Mouse (Mus musculus): ENCODE measurements around the gene Nrxn1. TPM values are rescaled to one million over a fixed set of nuclear protein-coding genes. Genes with fewer than 3 reads are reported as not detected.
A peak's percentile ranks its signal among the peaks of the same experiment; 100 is the strongest.
"Not testable (repeated sequence)": the region's sequence is repeated elsewhere in the genome, so short reads cannot be mapped to it uniquely, and the experiment has no call there.

Nrxn1 gene
- total RNA-seq, 4 experiments from 2014 or later, result 452 to 476 (median 472) TPM

DNA sequence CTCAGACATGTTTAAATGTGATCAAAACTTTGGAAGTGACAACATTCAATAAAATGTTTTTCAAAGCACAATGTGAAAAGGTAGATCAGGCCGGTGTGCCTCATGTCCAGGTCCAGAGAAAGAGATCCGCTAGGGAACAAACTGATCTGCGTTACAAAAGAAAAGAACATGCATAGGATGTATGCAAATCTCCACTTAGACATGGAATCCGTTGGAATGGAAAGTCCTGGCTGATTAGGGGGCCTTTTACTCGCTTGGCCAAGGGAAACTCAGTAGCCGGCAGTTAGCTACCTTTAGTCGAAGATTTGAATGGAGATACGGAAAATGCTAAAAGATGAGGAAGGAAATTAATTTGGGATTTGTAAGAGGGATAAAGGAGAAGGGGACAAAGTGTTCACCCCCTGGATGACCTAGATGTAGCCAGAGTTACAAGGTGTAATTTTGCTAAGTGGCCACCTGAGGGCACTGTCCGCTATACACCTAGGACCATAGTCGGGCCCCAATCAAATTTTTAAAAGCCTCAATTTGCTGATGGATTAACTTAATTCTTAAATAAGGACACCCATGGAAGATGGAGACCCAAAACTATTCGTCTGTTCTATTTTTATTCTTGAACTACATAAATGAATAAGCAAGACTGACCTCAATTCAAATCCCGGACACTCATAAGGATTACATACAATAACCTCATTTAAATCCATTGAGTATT, 508.9 kb downstream of the Nrxn1 start:
- DNase-seq (ENCODE audit: low spot score in 2 of 2), result no peak

DNA sequence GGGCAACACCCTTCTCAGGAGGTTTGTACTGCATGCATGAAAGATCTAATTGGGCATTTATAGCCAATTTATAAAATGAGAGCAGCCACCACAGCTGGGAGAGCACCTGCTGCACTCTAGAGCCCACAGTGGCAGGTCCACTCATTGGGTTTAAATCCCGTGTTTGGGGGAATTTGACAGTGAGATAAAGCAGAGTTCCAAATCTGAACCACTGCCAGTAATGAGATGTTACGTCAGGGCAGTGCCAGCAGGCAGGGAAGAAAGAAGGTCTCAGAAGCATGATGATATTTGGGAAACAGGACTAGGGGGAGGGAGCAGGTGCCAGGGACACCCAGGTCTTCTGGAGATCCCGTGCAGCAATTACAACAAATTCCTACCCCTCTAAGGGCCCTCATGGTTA, 509.7 kb downstream of the Nrxn1 start:
- DNase-seq (ENCODE audit: low spot score in 2 of 2), result no peak

DNA sequence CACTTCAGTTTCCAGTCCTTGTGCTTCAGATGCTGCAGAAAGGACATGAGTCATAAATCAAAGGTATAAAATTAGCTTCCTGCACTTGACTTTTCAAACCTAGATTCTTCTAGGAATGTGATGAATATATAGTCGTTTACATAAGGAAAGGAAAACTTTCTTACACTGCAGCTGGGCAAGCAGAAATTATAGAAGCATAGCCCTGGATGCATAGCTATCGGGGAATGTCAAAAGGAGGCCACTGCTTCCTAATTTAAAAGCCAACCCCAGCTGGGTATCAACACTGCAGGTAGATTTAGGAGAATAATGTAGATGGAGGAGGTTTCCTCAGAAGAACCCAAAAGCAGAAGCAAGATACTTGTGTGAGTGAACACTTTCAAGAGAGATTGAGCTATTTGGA, 523.0 kb downstream of the Nrxn1 start:
- DNase-seq (ENCODE audit: low spot score in 2 of 2), result no peak

DNA sequence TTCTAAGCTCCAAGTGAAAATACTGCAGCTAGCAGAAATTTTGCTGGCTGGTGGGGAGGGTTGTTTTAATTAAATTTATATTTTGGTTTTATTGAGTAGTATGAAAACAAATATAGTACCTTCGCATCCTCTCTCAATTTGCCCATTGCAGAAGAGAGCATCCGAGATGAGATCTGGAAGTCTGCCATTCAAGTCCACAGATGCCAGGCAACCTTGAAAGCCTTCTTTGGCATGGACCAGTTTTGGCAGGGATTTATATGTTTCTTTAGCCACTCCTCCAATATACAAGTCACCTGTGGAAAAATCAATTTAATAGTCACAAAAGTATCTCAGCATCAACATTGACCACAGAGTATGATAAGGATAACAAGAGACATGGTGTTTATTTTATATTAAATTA, 527.7 kb downstream of the Nrxn1 start:
- DNase-seq (ENCODE audit: low spot score in 2 of 2), result no peak

DNA sequence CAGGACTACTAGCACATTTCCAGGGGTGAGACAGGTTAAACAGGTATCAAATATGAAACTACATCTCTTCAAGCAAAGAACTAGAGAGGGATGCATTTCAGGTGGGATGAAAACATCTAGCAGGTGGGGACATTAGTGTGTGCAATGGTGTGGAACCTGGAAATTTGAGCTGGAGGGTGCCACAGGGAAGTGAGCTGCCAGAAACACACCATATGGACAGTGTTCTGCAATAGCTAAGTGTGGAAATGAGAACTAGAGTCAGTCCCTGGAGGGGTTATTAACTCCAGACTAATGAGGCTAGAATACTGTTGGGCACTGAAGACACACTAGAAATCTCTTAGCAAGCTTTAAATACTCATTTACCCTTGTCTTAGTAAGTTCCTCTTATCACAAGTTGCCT, 536.5 kb downstream of the Nrxn1 start:
- no peak for DNase-seq (ENCODE audit: low spot score in 2 of 2)

DNA sequence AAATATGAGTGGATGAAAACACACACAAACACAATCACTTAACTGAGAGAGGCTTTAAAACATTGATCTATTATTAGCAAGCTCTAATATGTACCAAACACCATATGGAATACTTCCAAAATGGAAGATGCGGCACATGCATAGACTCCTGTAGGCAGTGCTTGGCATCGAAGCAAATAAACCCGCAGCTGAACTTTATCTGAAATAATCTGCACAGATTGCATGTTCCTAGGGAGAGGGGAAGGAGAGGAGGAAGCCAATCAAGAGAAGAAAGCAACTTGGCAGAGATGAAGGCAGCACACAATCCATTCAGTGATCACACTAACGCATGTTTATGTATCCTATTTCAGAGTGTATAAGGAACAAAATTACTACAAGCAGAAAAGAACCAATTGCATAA, 542.5 kb downstream of the Nrxn1 start:
- peak in 1 of 2 experiments; percentile 31 for DNase-seq (ENCODE audit: low spot score in 2 of 2)

DNA sequence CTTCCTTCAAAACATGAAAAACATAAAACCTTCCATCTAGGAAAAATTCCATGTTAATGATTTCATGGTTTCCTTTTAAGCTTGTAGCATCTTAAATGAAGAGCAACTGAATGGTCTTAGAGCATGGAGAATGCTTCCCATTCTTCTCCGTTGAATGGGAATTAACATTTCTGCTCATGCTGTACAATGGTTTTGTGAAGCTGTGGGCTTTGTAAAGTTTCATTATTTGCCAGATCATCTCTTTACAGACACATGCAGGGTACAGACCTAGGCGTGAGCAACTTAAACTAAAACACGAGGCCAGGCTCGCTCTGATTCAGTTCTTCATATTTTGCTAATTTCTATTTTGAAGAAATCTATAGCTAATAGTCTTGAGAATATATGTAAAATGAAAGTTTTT, 546.1 kb downstream of the Nrxn1 start:
- DNase-seq (ENCODE audit: low spot score in 2 of 2), result no peak

DNA sequence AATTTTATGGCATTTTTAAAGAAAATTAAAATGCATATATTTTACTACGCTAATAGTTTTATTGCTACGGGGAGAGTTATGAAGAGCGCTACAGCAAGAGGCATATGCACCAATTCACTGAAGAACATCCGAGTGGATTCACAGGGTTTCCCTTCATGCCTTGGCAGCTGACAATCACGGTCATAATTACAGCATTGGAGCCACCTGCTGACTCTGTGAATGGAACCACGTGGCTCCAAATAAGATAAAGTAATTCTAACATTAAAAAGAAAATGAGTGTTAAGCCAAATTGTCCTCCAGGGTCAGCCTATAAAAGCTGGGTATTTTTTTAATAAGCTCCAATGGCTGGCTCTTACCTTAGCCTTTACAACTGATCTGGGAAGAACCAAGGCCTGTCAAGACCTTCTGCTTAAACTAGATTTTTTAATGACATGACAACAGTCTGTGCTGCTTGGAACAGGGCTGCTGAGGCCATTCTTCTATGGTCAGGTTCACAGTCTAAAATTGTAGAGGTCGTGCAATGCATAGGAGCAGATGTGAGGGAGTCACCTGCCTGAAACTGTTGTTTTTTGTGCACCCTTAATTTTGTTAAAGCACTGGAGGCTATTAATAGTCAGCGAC, 548.1 kb downstream of the Nrxn1 start:
- no peak for DNase-seq (ENCODE audit: low spot score in 2 of 2)

DNA sequence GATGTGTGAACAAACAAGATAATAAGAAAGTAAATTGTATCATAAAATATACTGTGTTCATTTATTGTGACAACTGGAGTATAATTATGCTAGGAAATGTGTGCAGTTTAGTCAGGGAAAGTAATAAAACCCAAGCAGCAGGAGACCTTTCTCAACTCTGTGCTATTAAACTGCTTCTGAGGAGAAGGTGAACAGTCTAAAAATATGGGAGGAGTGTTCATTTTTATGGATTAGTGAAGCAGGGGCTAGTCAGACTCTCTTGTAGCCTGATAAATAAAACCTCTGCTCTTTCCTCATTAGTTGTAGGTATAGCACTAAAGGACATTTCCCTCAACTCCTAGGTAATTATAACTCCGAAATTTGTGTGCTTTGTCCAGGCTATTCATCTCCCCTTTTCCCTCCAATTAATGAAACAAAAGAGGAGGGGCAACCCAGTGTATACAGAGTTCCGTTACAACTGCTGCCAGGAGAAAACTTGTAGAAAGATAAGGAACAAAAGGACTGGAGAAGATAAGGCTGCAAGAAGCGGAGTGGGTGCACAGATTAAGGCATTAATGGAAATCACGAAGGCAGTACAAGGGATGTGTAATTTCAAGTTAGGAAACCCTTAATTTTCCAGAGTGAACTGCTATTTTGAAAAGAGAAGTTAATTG, 548.8 kb downstream of the Nrxn1 start:
- no peak for DNase-seq (ENCODE audit: low spot score in 2 of 2)

DNA sequence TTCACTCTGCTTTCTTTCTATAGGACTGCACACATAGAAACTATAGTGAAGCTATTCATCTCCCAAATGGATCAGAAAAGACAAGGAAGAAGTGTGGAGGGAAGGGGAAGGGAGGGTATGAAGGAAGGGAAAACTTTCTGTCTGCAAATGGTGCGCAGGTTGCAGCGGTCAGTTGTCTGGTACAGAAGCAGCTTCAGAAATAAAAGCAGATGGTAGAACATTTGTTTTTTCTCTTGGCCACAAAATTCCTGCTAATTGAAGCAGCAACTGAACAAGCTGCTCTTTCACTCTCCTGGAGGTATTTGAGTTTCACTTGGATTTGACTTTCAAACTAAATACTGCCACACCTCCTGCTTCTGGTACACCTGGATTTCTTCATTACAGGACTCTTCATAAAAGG, 561.4 kb downstream of the Nrxn1 start:
- peak in 1 of 2 experiments; percentile 30 for DNase-seq (ENCODE audit: low spot score in 2 of 2)

DNA sequence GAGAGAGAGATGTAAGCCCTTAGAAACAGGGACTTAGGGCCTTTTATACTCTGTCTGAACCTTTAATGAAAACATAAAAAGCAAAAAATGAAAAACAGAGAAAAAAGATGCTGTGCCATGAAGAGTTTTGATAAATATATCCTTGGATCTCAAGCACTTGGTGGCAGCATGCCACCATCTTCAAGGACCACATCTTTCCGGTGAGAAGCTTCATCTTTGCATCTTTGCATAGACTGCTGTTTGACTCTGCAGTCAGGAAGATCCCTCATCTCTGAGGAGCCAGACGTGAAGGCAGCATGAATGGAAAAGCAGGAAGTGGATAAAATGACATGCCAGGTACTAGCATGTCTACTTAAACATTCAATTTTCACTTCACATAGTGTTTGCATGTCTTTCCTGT, 586.8 kb downstream of the Nrxn1 start:
- no peak for DNase-seq (ENCODE audit: low spot score in 2 of 2)

DNA sequence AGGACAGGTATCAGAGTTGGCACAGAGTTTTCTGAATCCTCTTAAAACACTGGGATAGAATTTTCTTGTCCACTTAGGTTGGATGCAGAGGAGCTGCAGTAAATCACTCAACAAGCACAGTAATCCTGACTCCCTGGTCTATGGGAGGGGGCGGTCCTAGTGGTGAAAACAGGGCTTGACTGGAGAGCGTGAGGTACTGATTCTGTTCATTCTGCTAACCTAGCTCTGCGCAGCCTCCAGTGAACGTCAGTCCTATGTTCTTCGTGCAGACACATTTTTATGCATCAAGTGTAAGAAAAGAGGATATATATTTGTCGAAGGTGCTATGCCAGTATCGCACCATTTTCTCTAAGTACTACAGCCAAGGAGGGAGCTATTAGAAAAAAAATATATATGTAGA, 588.9 kb downstream of the Nrxn1 start:
- DNase-seq (ENCODE audit: low spot score in 2 of 2), result not testable (repeated sequence)

DNA sequence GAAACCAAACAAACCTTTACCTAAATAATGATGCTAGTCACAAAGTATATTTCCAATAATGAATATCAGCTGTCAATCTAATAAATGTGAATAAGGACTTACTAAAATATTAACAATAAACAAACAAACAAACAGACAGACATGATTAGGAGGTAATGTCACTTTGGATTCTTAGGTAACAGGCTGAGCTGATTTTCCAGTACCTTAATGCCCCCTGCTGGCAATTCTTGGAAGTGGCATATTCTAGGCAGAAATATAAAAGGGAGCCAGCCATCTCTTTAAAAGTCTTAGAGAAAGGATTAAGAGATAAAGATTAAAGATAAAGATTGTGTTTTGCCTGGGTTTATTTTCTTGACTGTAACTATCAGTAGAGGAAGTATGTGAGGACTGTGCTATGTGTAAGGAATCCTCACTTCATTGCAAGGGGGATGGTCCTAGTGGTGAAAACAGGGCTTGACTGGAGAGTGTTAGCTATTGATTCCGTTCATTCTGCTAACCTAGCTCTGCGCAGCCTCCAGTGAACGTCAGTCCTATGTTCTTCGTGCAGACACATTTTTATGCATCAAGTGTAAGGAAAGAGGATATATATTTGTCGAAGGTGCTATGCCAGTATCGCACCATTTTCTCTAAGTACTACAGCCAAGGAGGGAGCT, 591.7 kb downstream of the Nrxn1 start:
- peak in 1 of 2 experiments; percentile 80 for DNase-seq (ENCODE audit: low spot score in 2 of 2)

DNA sequence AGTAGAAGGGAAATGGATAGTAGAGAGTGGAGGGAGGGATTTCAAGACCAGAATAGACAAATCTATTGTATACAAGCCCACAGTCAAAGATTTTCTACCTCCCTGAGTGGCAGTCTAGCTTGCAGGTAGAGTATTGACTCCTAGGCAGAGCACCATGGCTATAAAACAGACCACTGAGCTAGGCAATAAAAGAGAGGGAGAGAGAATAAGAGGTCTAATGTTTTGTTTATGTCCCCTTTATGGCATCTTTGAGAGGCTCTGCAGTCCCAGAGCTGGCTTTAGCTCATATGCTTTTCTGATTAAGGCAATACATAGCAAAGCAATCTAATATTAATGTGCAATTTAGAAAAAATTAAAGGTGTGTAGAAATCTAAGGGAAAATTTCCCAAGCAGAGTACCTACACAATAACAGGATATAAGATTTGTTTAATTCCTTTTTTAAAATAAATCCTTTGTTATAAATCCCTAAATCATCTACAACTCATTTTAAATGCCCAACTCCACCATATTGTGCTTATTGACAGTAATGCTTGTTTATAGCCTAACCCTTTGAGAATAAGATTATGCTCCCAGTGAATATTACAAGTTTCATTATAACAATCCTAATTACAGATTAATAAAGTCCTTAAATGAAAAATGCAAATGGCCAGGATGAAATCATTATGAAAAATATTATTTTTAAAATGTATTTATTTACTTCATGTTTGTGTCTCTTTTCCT, 613.2 kb downstream of the Nrxn1 start:
- no peak for DNase-seq (ENCODE audit: low spot score in 2 of 2)

DNA sequence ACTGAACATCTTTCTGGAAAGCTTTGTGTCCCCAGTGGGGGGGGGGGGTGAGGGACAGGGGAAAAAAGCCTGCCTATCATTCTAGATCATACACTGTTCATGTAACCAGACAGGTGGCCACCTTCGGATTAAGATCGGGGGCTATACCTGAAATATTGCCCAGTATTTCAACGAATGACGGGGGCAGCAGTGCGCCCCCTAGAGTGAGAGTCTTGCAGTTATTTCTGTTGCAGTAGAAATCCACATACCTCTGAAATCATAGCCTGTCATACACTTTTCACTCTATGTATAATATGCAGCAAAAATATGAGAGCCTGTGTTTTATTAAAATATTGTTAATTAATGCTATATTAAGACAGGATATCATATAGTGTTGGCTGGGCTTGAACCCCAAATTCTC, 636.1 kb downstream of the Nrxn1 start:
- DNase-seq (ENCODE audit: low spot score in 2 of 2), result no peak

DNA sequence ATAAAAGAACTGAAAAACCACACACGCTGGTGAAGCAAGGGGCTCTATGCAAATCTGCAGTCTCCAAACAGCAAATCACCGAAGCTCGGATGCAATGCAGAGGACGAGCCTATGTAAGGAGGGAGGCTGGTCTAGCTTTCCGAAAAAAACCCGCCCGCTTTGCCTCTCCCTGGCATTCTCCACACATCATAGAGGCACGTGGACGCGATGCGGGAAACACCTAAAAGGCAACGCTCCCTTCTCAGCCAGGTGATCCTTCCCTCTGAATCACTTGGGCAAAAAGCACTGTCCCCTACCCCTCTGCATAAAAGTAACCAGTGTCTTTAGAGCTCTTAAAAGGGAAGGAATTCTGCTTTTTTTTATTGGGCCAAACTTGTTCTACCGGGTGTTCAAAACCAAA, 637.0 kb downstream of the Nrxn1 start:
- DNase-seq (ENCODE audit: low spot score in 2 of 2), result peak; percentile 56 to 67

DNA sequence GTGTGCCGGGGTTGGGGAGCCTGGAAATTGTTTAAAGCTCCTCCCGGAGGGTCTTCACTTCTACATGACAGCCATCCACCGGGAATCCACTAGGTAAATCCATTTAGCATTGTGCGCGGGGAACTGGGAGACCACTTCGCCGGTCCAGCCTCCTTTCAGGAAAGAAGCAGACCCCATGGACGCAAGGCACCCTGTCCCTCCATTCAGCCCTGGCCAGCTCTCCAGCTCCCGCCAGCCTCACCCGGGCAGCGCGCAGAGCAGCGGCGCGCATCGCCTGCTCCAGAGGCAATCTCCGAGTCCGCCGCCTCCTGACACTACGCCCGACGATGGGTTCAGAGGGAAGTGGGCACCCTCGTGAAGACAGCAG, 637.5 kb downstream of the Nrxn1 start:
- peak in 1 of 2 experiments; percentile 31 for DNase-seq (ENCODE audit: low spot score in 2 of 2)

DNA sequence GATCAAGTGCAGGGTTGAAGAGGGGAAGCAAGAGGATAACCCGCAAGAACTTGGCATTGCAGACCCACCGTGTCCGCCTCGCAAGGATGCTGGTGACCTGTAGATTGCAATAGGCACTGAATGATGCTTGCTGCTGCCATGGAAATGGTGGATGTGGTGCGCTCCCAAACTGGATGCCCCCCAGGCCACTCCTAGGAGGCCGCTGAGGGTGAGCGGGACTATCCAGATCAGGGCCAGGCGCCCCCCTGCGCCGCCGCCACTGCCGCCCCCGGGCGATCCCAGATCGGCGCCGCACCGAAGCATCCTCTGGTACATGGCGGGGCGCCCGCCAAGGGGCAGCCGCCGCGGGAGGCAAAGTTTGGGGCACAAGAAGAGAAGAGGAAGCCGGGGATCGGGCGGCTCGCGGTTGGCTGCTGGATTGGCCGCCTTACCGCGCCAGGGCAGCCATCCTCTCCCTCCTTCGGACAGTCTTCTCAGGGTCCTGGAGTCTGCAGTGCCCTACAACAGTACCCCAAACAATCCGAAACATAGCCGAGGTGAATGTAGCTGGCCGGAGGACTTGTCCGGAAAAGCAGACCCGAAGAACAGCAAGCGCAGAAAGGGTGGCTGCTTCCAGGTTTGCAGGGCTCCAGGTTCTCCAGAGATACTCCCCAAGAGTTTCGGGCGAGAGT, 638.0 kb downstream of the Nrxn1 start:
- peak in 1 of 2 experiments; percentile 36 for DNase-seq (ENCODE audit: low spot score in 2 of 2)

DNA sequence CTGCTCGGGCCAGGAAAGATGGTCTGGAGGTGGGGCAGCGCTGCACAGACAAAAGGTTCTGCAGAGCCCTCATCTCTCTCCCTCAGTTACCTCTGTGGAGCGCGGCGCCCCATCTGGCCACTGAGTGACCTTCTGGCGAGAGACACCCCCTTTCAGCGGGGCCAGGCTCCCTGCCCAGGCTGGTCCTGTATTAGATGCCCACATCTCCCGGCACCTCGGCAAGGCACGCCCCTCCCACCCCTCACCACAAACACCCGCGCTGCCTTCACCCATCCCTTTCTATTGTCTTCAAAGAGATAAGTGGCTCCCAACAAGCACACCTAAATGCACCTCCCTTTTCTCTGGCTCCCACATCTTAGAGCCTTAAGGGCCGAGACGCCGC, 638.5 kb downstream of the Nrxn1 start:
- DNase-seq (ENCODE audit: low spot score in 2 of 2), result peak; percentile 21 to 29

DNA sequence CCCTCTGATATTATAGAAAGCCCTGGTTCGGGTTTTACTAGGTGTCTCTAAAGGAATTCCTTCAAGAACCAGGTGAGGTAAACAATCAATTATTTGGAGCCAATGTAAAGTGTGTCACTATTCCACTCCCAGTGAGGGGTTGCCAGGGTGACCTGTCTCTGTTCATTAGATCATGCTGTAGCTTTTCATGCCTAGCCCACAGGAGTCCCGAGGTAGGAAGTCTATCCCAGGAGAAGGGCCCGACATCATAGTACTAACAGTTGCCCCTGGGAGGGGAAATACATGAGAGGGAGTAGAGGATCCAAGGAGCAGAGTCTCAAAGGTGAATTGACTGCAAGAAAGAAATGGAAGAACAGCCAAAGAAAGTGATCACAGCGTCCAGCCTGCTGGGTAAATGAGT, 639.6 kb downstream of the Nrxn1 start:
- DNase-seq (ENCODE audit: low spot score in 2 of 2), result no peak

DNA sequence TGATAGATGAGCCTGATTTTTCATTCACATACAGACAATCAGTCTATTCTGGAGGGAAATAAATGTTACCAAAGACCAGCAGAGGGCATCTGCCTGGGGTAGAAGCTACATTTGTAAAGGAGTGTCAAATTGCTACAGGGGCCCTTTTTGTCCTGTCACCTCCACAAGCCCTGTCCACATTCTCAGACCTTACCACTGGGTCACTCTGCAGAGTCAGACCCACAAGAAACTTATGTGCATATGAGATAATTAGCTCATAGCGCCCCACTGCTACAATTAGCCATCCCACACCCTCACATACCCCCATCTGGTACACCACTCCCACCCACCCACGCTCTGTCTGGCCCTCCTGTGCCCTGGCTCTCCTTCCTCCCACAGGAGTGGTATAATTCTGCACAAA, 640.1 kb downstream of the Nrxn1 start:
- peak in 1 of 2 experiments; percentile 33 for DNase-seq (ENCODE audit: low spot score in 2 of 2)

Data from layer of hippocampus, adult 8-10 months (tissue).